Mouse (Mus musculus): ENCODE measurements at regions not wholly inside any gene's neighbourhood (a gene's known extent, or its start where the extent isn't known, plus 50 kb on each side); places are given as distances from the start of the nearest gene placed in this dataset.

- DNase-seq = no peak
Measured at GRCm38 (mm10) chr12:118650483-118651160, 195.5 kb upstream of the Sp8 start.

GRCm38 (mm10) chr12:118649323-118649973 is 196.7 kb upstream of the Sp8 start:
- no peak for DNase-seq

GRCm38 (mm10) chr12:118648673-118649072 is 197.5 kb upstream of the Sp8 start:
- DNase-seq = no peak

GRCm38 (mm10) chr12:118647270-118648042 is 198.7 kb upstream of the Sp8 start:
- no peak for DNase-seq

GRCm38 (mm10) chr12:118640925-118641324 is 205.2 kb upstream of the Sp8 start:
- DNase-seq = no peak

- no peak for DNase-seq
Measured at GRCm38 (mm10) chr12:118637214-118637613, 208.9 kb upstream of the Sp8 start.

GRCm38 (mm10) chr12:118635456-118635855 is 210.7 kb upstream of the Sp8 start:
- DNase-seq = no peak

GRCm38 (mm10) chr12:118630373-118630772 is 215.8 kb upstream of the Sp8 start:
- no peak for DNase-seq

GRCm38 (mm10) chr12:118621697-118622485 is 224.2 kb upstream of the Sp8 start:
- DNase-seq = no peak

GRCm38 (mm10) chr12:118620847-118621636 is 225.1 kb upstream of the Sp8 start:
- no peak for DNase-seq

GRCm38 (mm10) chr12:118597015-118597414 is 249.1 kb upstream of the Sp8 start:
- DNase-seq = no peak

- DNase-seq = no peak
Measured at GRCm38 (mm10) chr12:118594781-118595574, 251.2 kb upstream of the Sp8 start.

- peak; percentile 8 for DNase-seq
Measured at GRCm38 (mm10) chr12:118583829-118584628, 262.1 kb upstream of the Sp8 start.

- no peak for DNase-seq
Measured at GRCm38 (mm10) chr12:118569811-118570210, 268.6 kb upstream of the Sp4 start.

GRCm38 (mm10) chr12:118566681-118567080 is 265.4 kb upstream of the Sp4 start:
- no peak for DNase-seq

- DNase-seq = no peak
Measured at GRCm38 (mm10) chr12:118564394-118565112, 263.3 kb upstream of the Sp4 start.

- DNase-seq = no peak
Measured at GRCm38 (mm10) chr12:118562226-118562625, 261.0 kb upstream of the Sp4 start.

- no peak for DNase-seq
Measured at GRCm38 (mm10) chr12:118549071-118549470, 247.8 kb upstream of the Sp4 start.

- no peak for DNase-seq
Measured at GRCm38 (mm10) chr12:118540336-118540735, 239.1 kb upstream of the Sp4 start.

- DNase-seq = no peak
Measured at GRCm38 (mm10) chr12:118530514-118530913, 229.3 kb upstream of the Sp4 start.
